Comparison of ENCODE assay signal across 15 mouse cellular contexts in genomic region chrX:99331764-99332456, GRCm38 (mm10).
A peak's percentile ranks its signal among the peaks of the same experiment; 100 is the strongest.
DNase-seq lines count a peak whose midpoint lies in the region; ATAC-seq and TF ChIP-seq lines count a peak whose summit lies in the region.
"Had no signal": no experiment of that assay in that cellular context is flagged by ENCODE, and none has a peak within 500 bp of the region (broad histone marks: within the 10 kb centered on the region; RNA-seq: fewer than 3 reads in every experiment).

No protein-coding gene starts in this region.

- H3K27me3 ChIP-seq in embryonic facial prominence, embryonic 10.5 days (replicated peaks; ENCODE audit: low read depth, poor library complexity, severe bottlenecking): peaks cover 98% of the 10 kb centered on the region
- peaks cover 36% of the 10 kb centered on the region for H3K27me3 ChIP-seq in hindbrain, embryonic 12.5 days
- peaks cover 4% of the 10 kb centered on the region; the same call in 1 of the 2 replicates for H3K27me3 ChIP-seq in midbrain, embryonic 15.5 days (replicated peaks)
- H3K27me3 ChIP-seq: stomach, embryonic 15.5 days had no signal

- H3K36me3 ChIP-seq in ES-E14 (ENCODE audit: control insufficient read depth, insufficient read depth, low read length, poor library complexity, severe bottlenecking): no peaks in the 10 kb centered on the region
- no peaks in the 10 kb centered on the region for H3K36me3 ChIP-seq in embryonic facial prominence, embryonic 10.5 days (replicated peaks)
- no peaks in the 10 kb centered on the region for H3K36me3 ChIP-seq in hindbrain, embryonic 12.5 days
- no peaks in the 10 kb centered on the region for H3K36me3 ChIP-seq in midbrain, embryonic 15.5 days (replicated peaks)
- H3K36me3 ChIP-seq: hindbrain, embryonic 15.5 days; stomach, embryonic 15.5 days had no signal

- H3K9me3 ChIP-seq in ES-E14 (ENCODE audit: control insufficient read depth, insufficient read depth, low read depth, low read length): no peaks in the 10 kb centered on the region
- no peaks in the 10 kb centered on the region for H3K9me3 ChIP-seq in embryonic facial prominence, embryonic 10.5 days
- H3K9me3 ChIP-seq in hindbrain, embryonic 12.5 days (replicated peaks): no peaks in the 10 kb centered on the region
- no peaks in the 10 kb centered on the region for H3K9me3 ChIP-seq in midbrain, embryonic 15.5 days
- H3K9me3 ChIP-seq: hindbrain, embryonic 15.5 days; stomach, embryonic 15.5 days had no signal

- in situ Hi-C loops in ES-E14 (cut with MboI; ENCODE audit: low sequenced_read_pairs in 2 of 2, unreplicated experiment in 2 of 2): no loop called here

- no peak overlapping the region for H3K9ac ChIP-seq in ES-E14 (ENCODE audit: insufficient read depth, low read depth, low read length, poor library complexity, severe bottlenecking)
- H3K9ac ChIP-seq in hindbrain, embryonic 12.5 days: no peak overlapping the region
- no peak overlapping the region for H3K9ac ChIP-seq in midbrain, embryonic 15.5 days
- H3K9ac ChIP-seq: hindbrain, embryonic 15.5 days; stomach, embryonic 15.5 days had no signal

- 53% methylated on average over 9 of the region's 9 CpGs for WGBS in embryonic facial prominence, embryonic 10.5 days
- 40% methylated on average over 9 of the region's 9 CpGs for WGBS in hindbrain, embryonic 12.5 days
- 31% methylated on average over 9 of the region's 9 CpGs for WGBS in midbrain, embryonic 15.5 days

- no peak overlapping the region for H3K4me3 ChIP-seq in ES-E14 (ENCODE audit: insufficient read depth in 1 of 2, low read depth in 1 of 2, low read length in 2 of 2, poor library complexity in 1 of 2, severe bottlenecking in 1 of 2)
- no peak overlapping the region for H3K4me3 ChIP-seq in embryonic facial prominence, embryonic 10.5 days
- H3K4me3 ChIP-seq in hindbrain, embryonic 12.5 days: no peak overlapping the region
- no peak overlapping the region for H3K4me3 ChIP-seq in midbrain, embryonic 15.5 days
- H3K4me3 ChIP-seq: hindbrain, embryonic 15.5 days; stomach, embryonic 15.5 days had no signal

- 0 out of 2 replicates have a peak overlapping the region, but pooled peaks have one; percentile 50 for H3K27ac ChIP-seq in ES-E14 (ENCODE audit: insufficient read depth, low read depth, low read length, poor library complexity, severe bottlenecking)
- H3K27ac ChIP-seq in embryonic facial prominence, embryonic 10.5 days (replicated peaks): no peak overlapping the region
- peak overlapping the region; percentile 41; the same call in 1 of the 2 replicates for H3K27ac ChIP-seq in hindbrain, embryonic 12.5 days
- 0 out of 2 replicates have a peak overlapping the region, but pooled peaks have one; percentile 29 for H3K27ac ChIP-seq in midbrain, embryonic 15.5 days
- H3K27ac ChIP-seq: hindbrain, embryonic 15.5 days; kidney, postnatal 0 days; stomach, embryonic 15.5 days had no signal

- H3K4me2 ChIP-seq in hindbrain, embryonic 12.5 days (replicated peaks): no peak overlapping the region
- no peak overlapping the region for H3K4me2 ChIP-seq in midbrain, embryonic 15.5 days
- H3K4me2 ChIP-seq: heart, embryonic 11.5 days; hindbrain, embryonic 15.5 days; stomach, embryonic 15.5 days had no signal

- ATAC-seq in hindbrain, embryonic 12.5 days (ENCODE audit: low FRiP score): peak; percentile 71
- ATAC-seq in midbrain, embryonic 15.5 days (replicated peaks): peak; percentile 43
- ATAC-seq: CD4-positive, CD25-positive, alpha-beta regulatory T cell, adult 4 months had no signal

- peak; percentile 37 for DNase-seq in ES-E14 (ENCODE audit: low read depth, low spot score)
- DNase-seq in embryonic facial prominence, embryonic 10.5 days (ENCODE audit: low spot score): peak; percentile 7
- no peak for DNase-seq in embryo, embryonic 11 days
- DNase-seq in natural killer cell, adult 2 months (ENCODE audit: low spot score in 2 of 2): no peak
- no peak for DNase-seq in retina, embryonic 14.5 days (ENCODE audit: low spot score)
- DNase-seq: cerebellum, adult 11-12 months; lung, adult 2 months; thymus, postnatal 4 days had no signal

- peaks cover 2 to 22% of the 10 kb centered on the region in 2 experiments; a peak in 2 of 4 replicates for H3K4me1 ChIP-seq in ES-E14 (ENCODE audit: control insufficient read depth in 2 of 2, insufficient read depth in 2 of 2, low read length in 2 of 2, poor library complexity in 1 of 2)
- peaks cover 8% of the 10 kb centered on the region for H3K4me1 ChIP-seq in embryonic facial prominence, embryonic 10.5 days
- H3K4me1 ChIP-seq in hindbrain, embryonic 12.5 days: 0 out of 2 replicates have a peak, but pooled peaks cover 2% of the 10 kb centered on the region
- H3K4me1 ChIP-seq in midbrain, embryonic 15.5 days: no peaks in the 10 kb centered on the region
- H3K4me1 ChIP-seq: hindbrain, embryonic 15.5 days; stomach, embryonic 15.5 days had no signal

TF ChIP-seq in ES-E14, 5 proteins besides CTCF, POLR2A, EP300 and RAD21:
- TF ChIP-seq ZNF384 (IDR thresholded peaks at IDR 0.05; ENCODE audit: low read depth, low read length) (peak; percentile 99; the same call in 1 of the 2 replicates), HCFC1 (IDR thresholded peaks at IDR 0.05; ENCODE audit: borderline replicate concordance, insufficient read depth, low read length) (no peak)

Comparison
In these comparisons a context has a peak if more than half of its experiments do, and no peak if none do; other contexts are left out.
1. DNase-seq: peak in ES-E14 (single experiment) and embryonic facial prominence, embryonic 10.5 days (single experiment); none in embryo, embryonic 11 days (single experiment), natural killer cell, adult 2 months (0 of 2) and retina, embryonic 14.5 days (single experiment).